Mouse (Mus musculus) kidney, postnatal 4 days (tissue): ENCODE data around the gene Ccnf.

Source experiments
- DNase-seq, 2 experiments: peaks; one replicate each; pipeline ENCODE4 v3.0.0; 2021; ENCODE audit warnings: mixed read lengths in 2 of 2

The Ccnf gene

DNA sequence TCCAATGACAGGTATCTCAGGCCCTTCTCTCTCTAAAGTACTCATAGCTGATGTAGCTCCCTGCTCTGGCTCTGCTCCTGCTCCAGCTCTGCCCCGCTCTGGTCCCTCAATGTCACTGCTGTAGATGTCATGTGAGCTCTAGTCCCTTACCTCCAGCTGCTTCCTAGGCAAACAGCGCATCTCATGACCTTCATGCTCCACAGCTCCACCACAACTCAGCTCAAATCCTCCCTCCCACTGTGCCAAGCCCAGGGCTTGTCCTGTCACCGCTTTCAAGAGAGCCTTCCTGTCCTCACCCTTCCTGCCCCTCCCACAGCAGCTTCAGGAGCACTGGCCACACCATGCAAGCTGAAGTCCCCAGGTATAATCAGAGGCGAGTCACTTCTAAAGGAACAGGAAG is 51.5 kb downstream of the Ccnf start:
- DNase-seq, result peak in 1 of 2 experiments; percentile 20

GRCm38 (mm10) chr17:24199252-24199651 is 52.0 kb downstream of the Ccnf start:
- no peak for DNase-seq

DNA sequence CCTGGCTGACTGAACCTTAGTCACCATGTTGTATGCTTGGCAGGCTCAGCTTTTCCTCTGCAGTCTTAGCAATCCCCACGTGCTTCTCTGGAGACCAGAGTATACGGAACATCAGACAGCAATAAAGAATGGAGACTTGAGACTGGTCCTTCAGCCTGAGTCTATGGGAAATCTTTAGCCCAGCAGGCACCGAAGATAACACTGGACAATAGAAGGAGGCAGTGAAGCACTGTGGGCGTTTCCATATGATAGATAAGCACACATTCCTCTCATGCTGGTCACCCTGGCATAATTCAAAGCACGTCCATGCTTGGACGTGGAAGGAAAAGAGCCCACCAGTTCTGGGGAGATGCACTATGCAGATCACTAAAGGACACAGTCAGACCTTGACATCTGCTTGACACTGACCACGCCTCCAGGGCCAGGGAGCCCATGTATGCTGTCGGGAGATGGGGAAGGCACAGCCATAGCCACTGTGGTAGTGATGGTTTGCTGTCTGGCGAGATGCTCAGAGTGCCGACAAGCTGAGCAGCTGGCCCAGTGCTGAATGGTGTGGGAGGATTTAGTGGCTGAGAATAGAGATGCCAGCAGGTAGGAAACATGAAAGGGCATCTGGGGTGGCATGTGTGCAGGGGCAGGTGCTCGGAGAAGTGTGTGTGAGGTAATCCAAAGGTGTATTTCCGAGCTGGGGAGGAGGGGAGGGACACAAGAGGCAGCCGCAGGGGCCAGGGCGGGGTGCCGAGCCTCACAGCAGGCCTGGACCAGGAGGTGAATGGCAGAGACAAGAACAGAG is 54.1 kb downstream of the Ccnf start:
- no peak for DNase-seq

DNA sequence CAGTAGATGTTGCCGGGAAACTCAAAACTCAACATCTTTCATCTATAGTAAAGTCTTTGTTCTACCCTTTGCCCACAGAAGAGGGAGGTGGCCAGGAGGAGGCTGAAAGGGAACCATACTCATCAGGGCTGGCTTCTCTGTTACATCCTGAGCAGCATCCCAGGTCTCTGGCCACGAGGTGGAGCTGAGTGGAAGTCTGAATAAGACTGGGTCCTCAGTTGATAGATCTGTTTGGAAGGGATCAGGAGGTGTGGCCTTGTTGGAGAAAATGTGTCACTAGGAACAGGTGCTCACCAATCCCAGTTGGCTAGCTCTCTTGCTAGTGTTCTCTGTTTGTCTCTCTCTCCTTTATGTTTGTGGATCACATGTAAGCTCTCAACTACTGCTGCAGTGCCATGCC is 55.9 kb downstream of the Ccnf start:
- DNase-seq, result no peak

GRCm38 (mm10) chr17:24193769-24194168 is 57.5 kb downstream of the Ccnf start:
- DNase-seq, result no peak

DNA sequence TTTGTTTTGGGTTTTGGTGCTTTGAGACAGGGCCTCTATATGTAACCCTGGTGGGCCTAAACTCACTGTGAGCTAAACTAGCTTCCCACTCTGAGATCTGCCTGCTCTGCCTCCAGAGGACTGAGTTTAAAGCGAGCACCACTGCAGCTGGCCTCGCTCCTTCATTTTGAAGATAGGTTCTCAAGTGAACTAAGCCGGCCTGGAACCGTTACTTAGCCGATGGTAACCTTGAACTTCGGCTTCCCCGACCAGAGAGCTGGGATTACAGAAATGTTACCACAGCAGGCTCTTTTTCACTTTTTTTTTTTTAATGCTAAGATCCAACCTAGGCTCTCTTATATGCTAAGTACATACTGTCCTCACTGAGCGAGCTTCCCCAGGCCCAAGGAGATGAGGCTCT is 58.0 kb downstream of the Ccnf start:
- DNase-seq, result no peak

GRCm38 (mm10) chr17:24192848-24193247 is 58.4 kb downstream of the Ccnf start:
- DNase-seq, result no peak

GRCm38 (mm10) chr17:24191481-24191880 is 59.8 kb downstream of the Ccnf start:
- DNase-seq, result no peak

DNA sequence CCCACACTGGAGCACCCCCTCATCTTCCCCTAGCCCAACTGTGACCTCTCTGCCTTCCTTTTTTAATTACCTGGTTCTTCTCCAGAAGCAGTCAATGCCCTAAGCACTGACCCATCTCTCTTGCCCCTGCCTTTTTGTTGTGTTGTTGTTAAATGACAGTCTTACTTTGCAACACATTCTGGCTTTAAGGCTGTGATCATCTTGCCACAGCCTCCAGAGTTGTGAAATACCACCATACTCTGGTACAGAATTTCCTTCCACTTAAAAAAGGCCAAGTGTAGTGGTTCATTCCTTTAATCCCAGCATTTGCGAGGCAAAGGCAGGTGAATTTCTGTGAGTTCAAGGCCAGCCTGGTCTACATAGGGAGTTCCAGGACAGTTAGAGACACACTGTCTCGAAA is 60.4 kb downstream of the Ccnf start:
- no peak for DNase-seq

DNA sequence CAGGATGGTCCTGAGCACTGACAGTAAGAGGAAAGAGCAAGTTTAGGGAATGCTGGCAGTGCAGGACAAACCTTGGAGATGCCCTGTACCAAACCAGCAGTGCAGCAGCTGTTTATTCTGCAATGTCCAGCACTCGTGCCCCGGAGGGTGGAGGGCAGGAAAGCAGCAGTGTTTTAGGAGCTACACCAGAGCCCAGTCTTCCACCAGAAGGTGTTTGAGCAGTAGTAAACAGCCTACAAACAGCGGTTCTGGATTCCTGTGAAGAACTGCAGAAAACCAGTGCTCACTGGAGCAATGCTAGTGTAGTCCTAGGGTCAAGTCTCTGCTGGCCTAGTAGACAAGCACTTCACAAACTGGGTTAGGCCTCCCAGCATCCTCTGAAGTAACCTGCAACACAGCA is 77.0 kb downstream of the Ccnf start:
- DNase-seq, result no peak

- DNase-seq, result peak; percentile 77 to 82
These were observed 77.9 kb downstream of the Ccnf start for GRCm38 (mm10) chr17:24173423-24173822.
